Mouse (Mus musculus): ENCODE results near the gene Pga5. TPM values are rescaled to one million over a fixed set of nuclear protein-coding genes. Genes with fewer than 3 reads are reported as not detected.

Gene Pga5
- 87.4 and 147 TPM in 2 replicates for polyA plus RNA-seq (2012; rRNA removed)

GRCm38 (mm10) chr19:10677915-10678771, at the start of gene Pga5:
Gene Pga5, minus strand, starts transcription at chr19:10678071.

GRCm38 (mm10) chr19:10688537-10689352, 10.9 kb upstream of the Pga5 start, which contains the start of gene Vps37c:
Gene Vps37c, plus strand, starts transcription at chr19:10688735.

GRCm38 (mm10) chr19:10634106-10634871, 43.6 kb downstream of the Pga5 start, which contains the start of gene Vwce:
Gene Vwce, plus strand, starts transcription at chr19:10634213.

Other genes with a start within 250 kb of the Pga5 start
- gene Lrrc10b, start 220.6 kb downstream of the Pga5 start, polyA plus RNA-seq (2012; rRNA removed) = 10.3 and 15.4 TPM in 2 replicates
- gene Ppp1r32, start 195.1 kb downstream of the Pga5 start, polyA plus RNA-seq (2012; rRNA removed) = 0.17 and 0.18 TPM in 2 replicates
- gene Cpsf7, start 152.8 kb downstream of the Pga5 start, polyA plus RNA-seq (2012; rRNA removed) = 8.9 and 10.5 TPM in 2 replicates
- 3.5 and 3.6 TPM in 2 replicates for gene Sdhaf2, start 151.9 kb downstream of the Pga5 start, polyA plus RNA-seq (2012; rRNA removed)
- 4.7 and 5.8 TPM in 2 replicates for gene Tmem216, start 121.8 kb downstream of the Pga5 start, polyA plus RNA-seq (2012; rRNA removed)
- 16.8 and 17.4 TPM in 2 replicates for gene Cyb561a3, start 100.9 kb downstream of the Pga5 start, polyA plus RNA-seq (2012; rRNA removed)
- gene Tmem138, start 100.7 kb downstream of the Pga5 start, polyA plus RNA-seq (2012; rRNA removed) = 3.2 and 3.5 TPM in 2 replicates
- gene Ddb1, start 72.7 kb downstream of the Pga5 start, polyA plus RNA-seq (2012; rRNA removed) = 25.3 and 35.1 TPM in 2 replicates
- 3.3 and 3.8 TPM in 2 replicates for gene Tkfc, start 72.4 kb downstream of the Pga5 start, polyA plus RNA-seq (2012; rRNA removed)
- 0.05 and 0.08 TPM in 2 replicates for gene Vwce, start 43.9 kb downstream of the Pga5 start, polyA plus RNA-seq (2012; rRNA removed)
- gene Vps37c, start 10.7 kb upstream of the Pga5 start, polyA plus RNA-seq (2012; rRNA removed) = 21.5 and 23.0 TPM in 2 replicates
- 0.45 and 0.65 TPM in 2 replicates for gene Cd5, start 60.9 kb upstream of the Pga5 start, polyA plus RNA-seq (2012; rRNA removed)
- gene Cd6, start 152.0 kb upstream of the Pga5 start, polyA plus RNA-seq (2012; rRNA removed) = 0.11 and 0.15 TPM in 2 replicates
- 4.0 and 6.0 TPM in 2 replicates for gene Slc15a3, start 161.7 kb upstream of the Pga5 start, polyA plus RNA-seq (2012; rRNA removed)
- gene Tmem132a, start 191.9 kb upstream of the Pga5 start, polyA plus RNA-seq (2012; rRNA removed) = 13.8 and 14.4 TPM in 2 replicates
- 64.5 and 67.6 TPM in 2 replicates for gene Tmem109, start 203.9 kb upstream of the Pga5 start, polyA plus RNA-seq (2012; rRNA removed)
- 76.8 and 77.7 TPM in 2 replicates for gene Prpf19, start 217.2 kb upstream of the Pga5 start, polyA plus RNA-seq (2012; rRNA removed)
- gene Zp1, start 242.6 kb upstream of the Pga5 start, polyA plus RNA-seq (2012; rRNA removed) = not detected in 2 replicates